Mouse (Mus musculus) limb, embryonic 13.5 days (tissue): ENCODE measurements at regions not wholly inside any gene's neighbourhood (a gene's known extent, or its start where the extent isn't known, plus 50 kb on each side); places are given as distances from the start of the nearest gene placed in this dataset.

Experiments
- ATAC-seq: fragments of 200-750 bp; cut with Nextera tagmentation; 2 replicates; pipeline ENCODE4 v1.8.0; 2017; ENCODE audit warnings: low read depth, moderate number of reproducible peaks, moderate TSS enrichment; ENCODE audit not compliant: low FRiP score
- H3K27ac ChIP-seq: fragments of 300-500 bp; sonication (generic); 2 replicates; pipeline ENCODE4 v1.5.1; 2015; ENCODE audit warnings: inconsistent platforms, mild to moderate bottlenecking, moderate library complexity
- H3K27me3 ChIP-seq: fragments of 300-500 bp; sonication (generic); 2 replicates; pipeline ENCODE4 v1.6.1; 2015; ENCODE audit warnings: mild to moderate bottlenecking, inconsistent platforms
- H3K36me3 ChIP-seq: fragments of 300-500 bp; sonication (generic); 2 replicates; pipeline ENCODE4 v1.6.1; 2015; ENCODE audit warnings: inconsistent platforms, mild to moderate bottlenecking, moderate library complexity
- H3K4me1 ChIP-seq: fragments of 300-500 bp; sonication (generic); 2 replicates; pipeline ENCODE4 v1.6.1; 2015; ENCODE audit warnings: inconsistent platforms
- H3K4me2 ChIP-seq: fragments of 300-500 bp; sonication (generic); replicated peaks from 2 replicates; pipeline ENCODE4 v1.6.1; 2015; ENCODE audit warnings: inconsistent platforms, mild to moderate bottlenecking, moderate library complexity
- H3K4me3 ChIP-seq: fragments of 300-500 bp; sonication (generic); 2 replicates; pipeline ENCODE4 v1.5.1; 2015; ENCODE audit warnings: moderate library complexity, mild to moderate bottlenecking, inconsistent platforms
- H3K9ac ChIP-seq: fragments of 300-500 bp; sonication (generic); 2 replicates; pipeline ENCODE4 v1.6.1; 2015; ENCODE audit warnings: mild to moderate bottlenecking, inconsistent platforms
- H3K9me3 ChIP-seq: fragments of 300-500 bp; sonication (generic); 2 replicates; pipeline ENCODE4 v1.6.1; 2016; ENCODE audit warnings: inconsistent platforms
- WGBS: fragments of 180-500 bp; shearing (Covaris S2); methylation state at CpG from one replicate; pipeline ENCODE4 v1.1.7; 2015; 5-methylcytosine and 5-hydroxymethylcytosine counted together

DNA sequence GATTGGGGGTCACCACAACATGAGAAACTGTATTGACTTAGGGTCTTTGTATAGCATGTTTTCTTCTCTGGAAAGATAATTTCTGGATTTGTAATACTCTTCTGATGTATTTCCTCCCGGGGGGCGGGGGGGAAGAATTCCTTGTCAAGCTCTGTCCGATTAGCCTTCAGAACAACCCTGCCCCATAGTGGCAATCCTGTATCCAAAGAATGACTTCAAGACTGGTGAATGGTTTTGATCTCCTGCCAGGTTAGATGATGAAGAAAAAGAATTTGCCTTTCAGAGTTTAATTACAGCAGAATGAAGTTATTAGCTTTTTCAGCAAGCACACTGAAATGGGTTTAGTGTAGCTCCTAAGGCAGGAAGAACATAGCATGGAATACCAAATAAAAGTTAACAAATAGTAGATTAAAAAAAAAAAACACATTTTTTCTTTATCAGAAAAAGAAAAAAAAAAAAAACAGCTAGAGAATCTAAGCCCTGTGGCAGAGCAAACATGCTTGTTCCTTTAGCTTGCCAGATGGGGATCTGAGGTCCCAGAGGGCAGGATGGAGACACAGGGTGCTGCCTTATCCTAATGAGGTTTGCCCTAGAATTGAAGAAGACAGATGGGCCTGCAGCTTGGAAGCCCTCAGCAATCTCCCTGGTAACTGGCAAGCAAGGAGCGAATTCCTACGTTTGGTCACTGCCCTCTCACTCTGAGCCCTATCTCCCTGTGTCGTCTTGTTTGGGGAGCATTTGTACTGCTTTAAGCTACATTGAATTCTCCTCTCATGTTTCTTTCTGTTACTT lies 280.9 kb upstream of the Gm9972 start:
- Histone ChIP-seq H3K4me1 (no peaks in the 10 kb centered on the region), H3K27me3 (no peaks in the 10 kb centered on the region), H3K9ac (no peak overlapping the region), H3K4me2 (no peak overlapping the region), H3K4me3 (no peak overlapping the region), H3K9me3 (no peaks in the 10 kb centered on the region), H3K27ac (no peak overlapping the region), H3K36me3 (no peaks in the 10 kb centered on the region)
- WGBS = 64% methylated on average over 6 of the region's 6 CpGs
- no peak for ATAC-seq

DNA sequence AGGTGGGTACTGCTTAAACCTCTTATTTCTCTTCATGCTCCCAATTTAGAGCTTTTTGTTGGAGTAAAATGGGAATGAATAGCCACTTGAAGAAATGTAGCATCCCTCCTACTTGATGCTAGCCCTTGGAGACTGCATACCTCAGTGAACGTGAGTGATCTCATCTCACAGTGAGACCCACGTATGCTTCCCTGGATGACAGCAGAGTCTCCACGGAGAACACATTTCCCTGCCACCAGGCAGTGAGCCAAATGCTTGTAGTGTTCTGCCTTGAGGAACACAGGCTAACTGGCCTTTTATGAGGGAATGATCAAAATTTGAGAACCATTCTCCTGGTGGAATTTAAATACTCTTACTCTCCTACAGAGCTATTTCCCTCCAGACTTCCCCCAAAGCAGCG lies 280.1 kb upstream of the Gm9972 start:
- no peak overlapping the region for H3K9ac ChIP-seq
- H3K27me3 ChIP-seq = no peaks in the 10 kb centered on the region
- H3K4me1 ChIP-seq = no peaks in the 10 kb centered on the region
- WGBS = 70% methylated on average over 4 of the region's 4 CpGs
- H3K9me3 ChIP-seq = no peaks in the 10 kb centered on the region
- H3K4me2 ChIP-seq = no peak overlapping the region
- ATAC-seq = no peak
- no peaks in the 10 kb centered on the region for H3K36me3 ChIP-seq
- no peak overlapping the region for H3K4me3 ChIP-seq
- no peak overlapping the region for H3K27ac ChIP-seq

DNA sequence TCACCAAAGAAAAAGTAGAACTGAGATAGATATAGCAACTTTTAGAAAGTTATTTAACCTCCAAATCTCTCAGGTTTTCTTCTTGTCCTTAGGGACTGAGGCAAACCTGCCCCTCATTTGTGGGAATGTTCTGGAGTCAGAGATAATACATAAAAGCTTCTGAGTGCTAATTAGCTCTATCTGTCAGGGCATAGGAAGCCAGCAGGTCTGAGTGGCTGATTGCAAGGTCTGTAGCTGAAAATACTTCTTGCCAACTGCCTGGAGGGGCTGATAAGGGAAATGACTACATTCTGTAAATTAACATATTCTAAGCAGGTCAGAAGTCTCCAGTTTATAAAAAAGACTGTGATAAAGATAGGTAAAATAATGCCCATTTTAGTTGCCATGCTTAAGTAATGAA lies 270.3 kb upstream of the Gm9972 start:
- H3K4me2 ChIP-seq = no peak overlapping the region
- no peaks in the 10 kb centered on the region for H3K27me3 ChIP-seq
- H3K4me3 ChIP-seq = no peak overlapping the region
- no peaks in the 10 kb centered on the region for H3K36me3 ChIP-seq
- no peak overlapping the region for H3K27ac ChIP-seq
- no peaks in the 10 kb centered on the region for H3K4me1 ChIP-seq
- H3K9me3 ChIP-seq = no peaks in the 10 kb centered on the region
- ATAC-seq = no peak
- no peak overlapping the region for H3K9ac ChIP-seq

DNA sequence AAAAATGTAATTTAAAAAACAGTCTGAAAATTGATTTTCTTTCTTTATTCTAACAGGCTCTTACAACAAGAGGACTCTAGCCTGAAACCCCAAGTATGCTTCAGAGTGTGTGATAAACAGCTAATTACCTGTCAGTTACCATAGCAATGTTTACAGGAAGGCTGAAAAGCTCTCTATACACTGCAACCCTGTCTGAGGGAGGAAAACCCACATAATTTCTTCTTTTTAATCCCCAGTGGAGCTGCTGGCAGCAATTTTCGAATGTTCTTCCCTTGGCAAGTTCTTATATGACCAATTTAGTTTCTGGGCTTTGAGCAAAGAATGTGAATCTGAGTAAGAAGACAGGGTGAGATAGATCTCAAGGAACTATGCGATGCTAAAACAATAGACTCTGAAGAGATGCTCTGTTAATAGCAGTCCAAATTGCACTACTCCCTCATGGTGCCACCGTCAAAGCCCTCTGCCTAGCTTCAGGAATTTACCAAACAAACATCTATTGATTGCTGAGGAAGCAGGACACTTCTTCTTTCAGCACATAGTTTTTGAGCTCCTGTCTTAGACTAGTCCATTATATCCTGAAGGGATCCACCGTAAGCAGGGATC lies 260.4 kb upstream of the Gm9972 start:
- Histone ChIP-seq H3K36me3 (no peaks in the 10 kb centered on the region), H3K4me1 (no peaks in the 10 kb centered on the region), H3K9ac (no peak overlapping the region), H3K9me3 (no peaks in the 10 kb centered on the region), H3K4me3 (no peak overlapping the region), H3K27me3 (no peaks in the 10 kb centered on the region), H3K27ac (no peak overlapping the region), H3K4me2 (no peak overlapping the region)
- no peak for ATAC-seq
- 62% methylated on average over 4 of the region's 4 CpGs for WGBS

DNA sequence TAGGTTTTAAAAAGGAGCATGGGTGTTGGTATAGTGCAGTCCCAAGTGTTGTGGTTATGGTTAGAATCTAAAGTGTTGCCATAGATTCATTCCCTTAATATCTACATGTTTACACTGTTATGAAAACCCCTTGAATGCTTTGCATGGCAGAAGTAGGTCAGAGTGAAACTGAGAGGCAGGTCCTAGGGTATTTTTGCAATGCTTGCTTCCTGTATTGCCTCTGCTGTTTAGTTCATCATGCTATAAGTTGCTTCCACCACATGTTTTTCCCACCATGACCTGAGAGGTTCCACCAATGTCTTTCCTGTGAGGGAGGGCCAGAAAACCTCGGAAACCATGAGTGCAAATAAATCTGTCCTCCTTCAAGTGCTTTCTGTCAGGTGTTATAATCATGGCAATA lies 224.1 kb upstream of the Gm9972 start:
- ATAC-seq = no peak
- no peaks in the 10 kb centered on the region for H3K4me1 ChIP-seq
- H3K36me3 ChIP-seq = no peaks in the 10 kb centered on the region
- H3K9ac ChIP-seq = no peak overlapping the region
- no peaks in the 10 kb centered on the region for H3K9me3 ChIP-seq
- 74% methylated on average over 1 of the region's 1 CpGs for WGBS
- no peaks in the 10 kb centered on the region for H3K27me3 ChIP-seq
- H3K27ac ChIP-seq = no peak overlapping the region
- no peak overlapping the region for H3K4me2 ChIP-seq
- no peak overlapping the region for H3K4me3 ChIP-seq

DNA sequence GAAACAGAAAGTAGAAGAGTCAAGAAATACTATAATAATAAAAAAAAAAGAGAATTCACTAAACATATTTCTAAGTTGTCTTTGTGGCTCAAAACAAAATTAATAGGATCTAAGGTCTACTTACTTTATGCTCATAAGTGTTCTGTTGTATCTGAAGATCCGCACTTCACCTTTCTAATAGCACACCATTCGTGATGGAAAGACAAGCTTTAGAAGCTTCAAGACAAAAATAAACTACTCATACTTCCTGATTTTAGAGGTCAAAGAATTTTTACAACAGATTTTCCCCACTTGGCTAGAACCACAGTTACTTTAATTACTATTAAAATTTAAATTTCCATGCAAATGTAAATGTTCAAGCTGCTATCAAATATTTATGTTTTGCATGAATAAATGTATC lies 219.8 kb upstream of the Gm9972 start:
- ATAC-seq = no peak
- 86% methylated on average over 2 of the region's 2 CpGs for WGBS
- H3K9me3 ChIP-seq = no peaks in the 10 kb centered on the region

DNA sequence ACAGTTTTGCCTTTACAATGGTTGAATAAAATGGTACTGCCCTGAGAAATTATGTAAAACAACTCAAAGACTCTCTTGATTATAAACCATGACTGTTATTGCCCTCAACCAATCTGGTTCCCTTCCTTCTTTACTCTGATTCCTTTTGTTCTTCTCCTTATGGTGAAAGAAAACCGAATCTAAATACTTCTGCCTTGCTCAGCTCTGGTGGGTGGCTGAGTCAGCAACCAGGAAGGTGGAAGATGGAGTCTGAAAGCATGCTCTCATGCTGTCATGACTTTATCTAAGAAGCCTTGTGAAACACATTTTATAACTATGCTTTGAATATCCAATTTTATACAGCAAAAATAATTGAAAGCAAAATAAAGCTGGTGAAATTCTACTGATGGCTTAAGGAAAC lies 212.7 kb upstream of the Gm9972 start:
- ATAC-seq = no peak
- WGBS = 50% methylated on average over 1 of the region's 1 CpGs
- no peaks in the 10 kb centered on the region for H3K36me3 ChIP-seq

More for the DNA sequence above, 219.8 kb upstream of the Gm9972 start:
- no peak overlapping the region for H3K27ac ChIP-seq
- no peaks in the 10 kb centered on the region for H3K27me3 ChIP-seq
- no peaks in the 10 kb centered on the region for H3K4me1 ChIP-seq
- H3K36me3 ChIP-seq = no peaks in the 10 kb centered on the region
- no peak overlapping the region for H3K9ac ChIP-seq
- no peak overlapping the region for H3K4me2 ChIP-seq
- no peak overlapping the region for H3K4me3 ChIP-seq

DNA sequence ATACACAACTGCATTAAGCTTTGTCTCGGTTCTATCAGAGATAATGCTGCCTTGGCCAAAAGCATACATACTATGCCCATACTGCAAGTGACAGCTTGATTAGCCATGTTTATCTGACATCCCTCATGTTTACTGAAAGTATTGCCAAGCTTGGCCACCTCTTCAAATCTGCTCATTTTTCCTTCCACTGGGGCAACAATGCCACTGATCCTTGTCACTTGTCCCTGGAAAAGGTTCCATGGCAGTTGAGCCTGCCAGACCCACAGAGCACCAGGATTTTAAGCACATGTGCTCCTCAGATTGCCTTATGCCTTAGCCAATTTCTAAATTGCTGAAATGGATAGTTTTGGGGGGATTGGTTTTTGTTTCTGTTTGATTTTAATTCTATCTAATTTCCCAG lies 189.8 kb upstream of the Gm9972 start:
- H3K4me3 ChIP-seq = no peak overlapping the region
- ATAC-seq = no peak
- H3K4me1 ChIP-seq = no peaks in the 10 kb centered on the region
- H3K9me3 ChIP-seq = no peaks in the 10 kb centered on the region
- no peak overlapping the region for H3K9ac ChIP-seq
- H3K27ac ChIP-seq = no peak overlapping the region
- no peaks in the 10 kb centered on the region for H3K36me3 ChIP-seq
- no peaks in the 10 kb centered on the region for H3K27me3 ChIP-seq
- WGBS = 80% methylated on average over 1 of the region's 1 CpGs
- H3K4me2 ChIP-seq = no peak overlapping the region

More for the DNA sequence above, 212.7 kb upstream of the Gm9972 start:
- H3K27ac ChIP-seq = no peak overlapping the region
- H3K9me3 ChIP-seq = no peaks in the 10 kb centered on the region
- no peaks in the 10 kb centered on the region for H3K4me1 ChIP-seq
- H3K4me2 ChIP-seq = no peak overlapping the region
- H3K4me3 ChIP-seq = no peak overlapping the region
- no peak overlapping the region for H3K9ac ChIP-seq
- no peaks in the 10 kb centered on the region for H3K27me3 ChIP-seq

DNA sequence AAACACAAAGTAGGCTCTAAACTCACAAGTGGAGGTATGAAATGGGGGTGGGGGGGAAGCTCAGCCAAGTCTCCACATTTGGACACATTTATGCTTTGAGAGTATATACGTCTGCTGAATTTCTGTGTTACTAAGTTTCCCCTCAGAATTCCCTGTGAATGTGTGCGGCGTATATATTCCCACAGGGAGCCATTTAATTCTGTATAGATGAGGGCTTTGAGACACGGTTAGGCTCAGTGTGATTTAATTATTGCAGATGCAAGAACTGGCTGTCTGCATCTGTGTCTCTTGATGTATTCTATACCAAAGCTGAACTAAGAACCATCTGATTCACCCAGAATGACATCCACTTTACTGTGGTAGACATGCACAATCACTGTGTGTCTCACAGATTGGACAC lies 181.1 kb upstream of the Gm9972 start:
- 60% methylated on average over 4 of the region's 4 CpGs for WGBS
- no peaks in the 10 kb centered on the region for H3K27me3 ChIP-seq
- ATAC-seq = peak; percentile 76; the same call in 1 of the 2 replicates
- H3K27ac ChIP-seq = no peak overlapping the region
- H3K4me1 ChIP-seq = no peaks in the 10 kb centered on the region
- H3K4me3 ChIP-seq = no peak overlapping the region
- H3K9ac ChIP-seq = no peak overlapping the region
- H3K9me3 ChIP-seq = no peaks in the 10 kb centered on the region
- no peak overlapping the region for H3K4me2 ChIP-seq
- no peaks in the 10 kb centered on the region for H3K36me3 ChIP-seq

DNA sequence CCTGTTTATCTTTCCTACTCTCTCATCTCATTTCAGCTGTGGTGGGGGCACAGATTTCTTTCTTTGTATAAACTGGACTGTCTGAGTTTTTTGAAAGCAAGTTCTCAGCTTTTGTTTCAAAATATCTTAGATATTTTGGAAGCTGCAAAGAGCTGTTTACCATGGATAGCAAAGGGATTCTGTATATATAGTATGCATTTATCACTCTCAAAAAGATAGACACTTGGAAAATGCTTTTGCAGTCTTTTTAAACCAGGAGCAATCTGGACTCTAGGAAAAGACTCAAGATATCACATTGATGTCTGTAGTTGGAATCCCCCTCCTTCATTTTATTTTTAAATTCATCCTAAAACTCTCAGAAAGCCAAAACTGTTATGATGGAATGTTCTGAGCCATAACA lies 177.9 kb upstream of the Gm9972 start:
- Histone ChIP-seq H3K9ac (no peak overlapping the region), H3K9me3 (no peaks in the 10 kb centered on the region), H3K4me1 (no peaks in the 10 kb centered on the region), H3K36me3 (no peaks in the 10 kb centered on the region), H3K4me2 (no peak overlapping the region), H3K4me3 (no peak overlapping the region), H3K27ac (no peak overlapping the region), H3K27me3 (no peaks in the 10 kb centered on the region)
- no peak for ATAC-seq

DNA sequence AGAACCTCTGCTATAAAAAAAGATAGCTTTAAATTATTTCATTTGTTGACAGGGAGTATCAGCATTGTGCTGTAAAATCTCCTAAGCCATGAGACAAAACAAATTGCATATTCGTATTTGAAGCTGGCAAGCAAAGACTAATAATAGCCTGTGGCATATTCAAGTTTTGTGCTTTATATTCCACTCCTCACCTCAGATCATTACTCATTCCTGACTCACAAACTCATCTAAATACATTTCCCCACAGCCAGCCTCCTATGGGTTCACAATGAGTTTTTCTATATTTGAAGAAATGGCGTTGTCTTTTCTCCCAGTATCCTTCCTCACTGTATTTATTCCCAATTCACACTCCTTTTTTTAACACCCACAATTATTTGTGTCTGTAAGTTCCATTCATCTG lies 161.5 kb upstream of the Gm9972 start:
- Histone ChIP-seq H3K4me2 (no peak overlapping the region), H3K4me3 (no peak overlapping the region), H3K4me1 (no peaks in the 10 kb centered on the region), H3K36me3 (no peaks in the 10 kb centered on the region), H3K9me3 (no peaks in the 10 kb centered on the region), H3K9ac (no peak overlapping the region), H3K27me3 (no peaks in the 10 kb centered on the region), H3K27ac (no peak overlapping the region)
- 86% methylated on average over 2 of the region's 2 CpGs for WGBS
- ATAC-seq = no peak

DNA sequence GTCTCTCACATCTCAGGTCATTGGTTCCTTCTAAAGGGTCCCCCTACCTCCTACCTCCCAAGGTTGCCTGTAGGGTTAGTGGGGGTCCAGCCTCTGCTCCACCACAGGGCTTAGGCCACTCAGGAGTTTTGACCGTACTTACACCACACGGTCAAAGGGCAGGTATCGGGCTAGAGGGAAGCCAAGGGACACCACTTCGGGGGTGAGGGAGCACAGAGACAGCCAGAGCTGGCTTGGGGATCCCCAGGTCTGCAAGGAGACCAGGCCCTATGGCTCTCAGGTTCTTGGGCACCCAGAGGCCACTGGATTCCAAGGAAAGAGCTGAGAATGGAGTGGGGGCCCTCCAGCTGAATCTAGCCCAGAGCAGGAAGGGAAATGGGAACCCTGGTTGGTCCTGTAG lies 135.5 kb upstream of the Gm9972 start:
- Histone ChIP-seq H3K27ac (no peak overlapping the region), H3K9ac (no peak overlapping the region), H3K27me3 (no peaks in the 10 kb centered on the region), H3K4me2 (no peak overlapping the region), H3K36me3 (no peaks in the 10 kb centered on the region), H3K9me3 (no peaks in the 10 kb centered on the region), H3K4me3 (no peak overlapping the region), H3K4me1 (no peaks in the 10 kb centered on the region)
- no peak for ATAC-seq
- 88% methylated on average over 4 of the region's 4 CpGs for WGBS

DNA sequence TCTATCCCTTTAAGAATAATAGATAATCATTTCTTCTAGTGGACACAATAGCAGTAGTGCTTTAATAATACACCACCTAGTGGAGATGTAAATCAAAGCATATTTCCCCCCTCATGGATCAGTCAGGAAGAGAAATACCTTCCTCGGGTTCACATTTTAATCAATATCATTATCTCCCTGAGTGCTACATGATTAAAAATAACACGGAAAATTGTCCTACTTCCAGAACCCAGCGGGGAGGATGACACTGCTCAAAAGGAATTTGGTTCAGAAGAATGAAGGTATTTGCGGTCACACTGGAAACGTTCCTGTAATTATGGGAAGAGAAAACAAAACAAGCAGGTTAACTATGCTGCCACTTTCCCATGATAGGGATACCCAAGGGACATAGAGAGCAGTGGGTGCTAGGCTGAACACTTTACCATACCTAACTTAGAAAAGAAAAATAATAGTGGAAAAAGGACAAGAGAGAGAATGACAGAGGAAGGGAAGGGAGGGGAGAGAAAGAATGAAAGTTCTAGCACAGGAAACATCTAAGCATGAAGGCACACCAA lies 132.0 kb upstream of the Gm9972 start:
- H3K4me2 ChIP-seq = no peak overlapping the region
- 84% methylated on average over 5 of the region's 5 CpGs for WGBS

More for the DNA sequence above, 132.0 kb upstream of the Gm9972 start:
- H3K27ac ChIP-seq = no peak overlapping the region
- no peaks in the 10 kb centered on the region for H3K9me3 ChIP-seq
- no peaks in the 10 kb centered on the region for H3K4me1 ChIP-seq
- no peak overlapping the region for H3K9ac ChIP-seq
- H3K4me3 ChIP-seq = no peak overlapping the region
- H3K36me3 ChIP-seq = no peaks in the 10 kb centered on the region
- no peak for ATAC-seq
- H3K27me3 ChIP-seq = no peaks in the 10 kb centered on the region
